Comparison of ENCODE assay signal across 13 mouse cellular contexts in the genomic region with DNA sequence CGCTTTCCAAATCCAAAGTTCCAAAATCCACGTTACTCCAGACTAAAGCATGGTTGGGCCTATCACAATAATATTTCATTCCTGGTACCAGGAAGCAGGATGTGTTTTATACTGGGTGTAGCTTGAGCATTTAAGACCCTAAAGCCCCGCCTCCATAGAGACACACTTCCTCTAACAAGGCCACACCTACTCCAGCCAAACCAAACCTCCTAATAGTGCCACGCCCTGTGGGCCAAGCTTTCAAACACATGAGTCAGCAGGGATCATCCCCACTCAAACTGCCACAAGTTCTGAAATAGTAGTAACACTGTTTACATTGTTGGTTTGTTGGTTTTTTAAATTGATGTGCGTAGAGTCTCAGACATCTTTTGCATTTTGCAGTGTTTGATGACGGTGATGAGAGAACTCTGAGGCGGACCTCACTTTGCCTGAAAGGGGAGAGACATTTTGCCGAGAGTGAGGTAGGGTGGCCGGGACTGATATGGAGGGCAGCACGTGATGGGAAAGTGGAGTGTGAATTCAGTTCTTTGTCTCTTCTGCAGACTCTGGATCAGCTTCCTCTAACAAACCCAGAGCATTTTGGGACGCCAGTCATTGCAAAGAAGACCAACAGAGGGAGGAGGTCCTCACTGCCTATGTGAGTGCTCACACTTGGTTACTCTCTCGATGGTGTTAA. TPM values are rescaled to one million over a fixed set of nuclear protein-coding genes. Genes with fewer than 3 reads are reported as not detected.
DNase-seq lines count a peak whose midpoint lies in the region; ATAC-seq and TF ChIP-seq lines count a peak whose summit lies in the region.
"Had no signal": no experiment of that assay in that cellular context is flagged by ENCODE, and none has a peak within 500 bp of the region (broad histone marks: within the 10 kb centered on the region; RNA-seq: fewer than 3 reads in every experiment).

No protein-coding gene starts in this region.

- no peaks in the 10 kb centered on the region for H3K9me3 ChIP-seq in liver, embryonic 14.5 days (ENCODE audit: control insufficient read depth, low read length)
- H3K9me3 ChIP-seq: embryonic facial prominence, embryonic 13.5 days; heart, embryonic 15.5 days; limb, embryonic 13.5 days; midbrain, embryonic 10.5 days had no signal

- no peak overlapping the region for H3K9ac ChIP-seq in liver, embryonic 14.5 days (replicated peaks)
- H3K9ac ChIP-seq: embryonic facial prominence, embryonic 13.5 days; heart, embryonic 15.5 days; limb, embryonic 13.5 days had no signal

- no peak overlapping the region for H3K27ac ChIP-seq in liver, embryonic 14.5 days
- H3K27ac ChIP-seq: embryonic facial prominence, embryonic 13.5 days; heart, embryonic 15.5 days; limb, embryonic 13.5 days; midbrain, embryonic 10.5 days had no signal

- peaks cover 0 to 7% of the 10 kb centered on the region in 2 experiments; a peak in 2 of 4 replicates for H3K4me1 ChIP-seq in liver, embryonic 14.5 days (replicated peaks; ENCODE audit: control insufficient read depth in 2 of 2, insufficient read depth in 2 of 2, low read length in 1 of 2)
- H3K4me1 ChIP-seq: embryonic facial prominence, embryonic 13.5 days; heart, embryonic 15.5 days; limb, embryonic 13.5 days; midbrain, embryonic 10.5 days had no signal

- no peak for TF ChIP-seq EP300 in liver, embryonic 14.5 days (IDR thresholded peaks at IDR 0.05; ENCODE audit: low read depth)

- peaks cover 28% of the 10 kb centered on the region for H3K36me3 ChIP-seq in liver, embryonic 14.5 days (replicated peaks; ENCODE audit: control insufficient read depth, insufficient read depth, low read depth)

- WGBS in liver, embryonic 14.5 days (ENCODE audit: insufficient replicate concordance), result 80% methylated on average over 12 of the region's 12 CpGs

- no peaks in the 10 kb centered on the region for H3K27me3 ChIP-seq in liver, embryonic 14.5 days (ENCODE audit: control insufficient read depth, insufficient read depth, low read length)
- H3K27me3 ChIP-seq: embryonic facial prominence, embryonic 13.5 days; heart, embryonic 15.5 days; limb, embryonic 13.5 days had no signal

- TF ChIP-seq CTCF in liver, embryonic 14.5 days (IDR thresholded peaks at IDR 0.05; ENCODE audit: low read depth), result no peak

- no peak overlapping the region for H3K4me2 ChIP-seq in liver, embryonic 14.5 days (ENCODE audit: low read depth)
- H3K4me2 ChIP-seq: embryonic facial prominence, embryonic 13.5 days; heart, embryonic 15.5 days; limb, embryonic 13.5 days had no signal

- ATAC-seq in liver, embryonic 14.5 days (ENCODE audit: insufficient read depth), result peak; percentile 83

- DNase-seq in 3T3-L1 (ENCODE audit: low read depth, low spot score), result peak; percentile 83
- DNase-seq in CD4-positive, CD25-positive, alpha-beta regulatory T cell, adult 2 months (ENCODE audit: low read depth, low spot score), result peak; percentile 41
- peak; percentile 59 for DNase-seq in c-Kit-negative CD71-positive TER-119-positive erythroid progenitor cells, embryonic 14.5 days (ENCODE audit: low read depth, low spot score)
- DNase-seq in liver, embryonic 14.5 days (ENCODE audit: low read depth in 3 of 3, low spot score in 3 of 3), result peak in 1 of 3 experiments; percentile 62
- DNase-seq in urinary bladder, postnatal 25 days (ENCODE audit: low spot score), result no peak
- DNase-seq in cerebellum, adult 18-20 months, result no peak
- no peak for DNase-seq in cerebellum, adult 9-11 months
- DNase-seq: kidney, adult 11 months; right cerebral cortex, postnatal 25 days had no signal

- H3K4me3 ChIP-seq in liver, embryonic 14.5 days (ENCODE audit: insufficient read depth in 1 of 2, low read depth in 2 of 2, low read length in 2 of 2), result no peak overlapping the region
- H3K4me3 ChIP-seq: embryonic facial prominence, embryonic 13.5 days; heart, embryonic 15.5 days; limb, embryonic 13.5 days; midbrain, embryonic 10.5 days had no signal

RNA-seq across cellular contexts. Expression of a gene that starts 21.1 kb away (rescaled TPM):
- 2.3 and 4.6 TPM in 2 replicates for polyA plus RNA-seq in liver, embryonic 14.5 days (2012; rRNA removed)
- polyA plus RNA-seq in liver, embryonic 14.5 days (2014; fragmentation: Nextera tagmentation; extraction: Ambion mirVana), result 17.7 and 19.7 TPM in 2 replicates

Comparison
In these comparisons a context has a peak if more than half of its experiments do, and no peak if none do; other contexts are left out.
1. DNase-seq: peak in 3T3-L1 (single experiment), CD4-positive, CD25-positive, alpha-beta regulatory T cell, adult 2 months (single experiment) and c-Kit-negative CD71-positive TER-119-positive erythroid progenitor cells, embryonic 14.5 days (single experiment); none in urinary bladder, postnatal 25 days (single experiment), cerebellum, adult 18-20 months (0 of 2) and cerebellum, adult 9-11 months (single experiment).